Comparison of ENCODE assay signal across 8 mouse cellular contexts in the genomic region with DNA sequence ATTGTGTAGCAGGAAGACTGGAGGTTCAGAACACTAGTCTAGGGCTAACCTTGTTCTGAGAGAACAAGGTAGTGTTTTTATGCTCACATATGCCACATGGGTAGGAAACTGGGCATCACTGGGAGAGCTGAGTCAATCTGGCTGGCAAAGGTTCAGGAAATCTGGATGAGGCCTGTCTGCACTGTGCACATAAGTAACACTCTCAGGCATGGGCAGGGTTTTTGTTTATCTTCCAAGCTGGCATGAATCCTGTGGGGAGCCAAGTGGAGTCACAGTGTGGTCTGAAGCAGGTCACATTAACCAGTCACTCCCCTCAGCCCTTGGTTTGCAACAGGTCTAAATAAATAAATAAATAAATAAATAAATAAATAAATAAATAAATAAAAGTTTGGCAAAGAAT. TPM values are rescaled to one million over a fixed set of nuclear protein-coding genes. Genes with fewer than 3 reads are reported as not detected.
DNase-seq lines count a peak whose midpoint lies in the region; ATAC-seq and TF ChIP-seq lines count a peak whose summit lies in the region.

No protein-coding gene starts in this region.

- DNase-seq in forebrain, embryonic 14.5 days (ENCODE audit: low spot score): peak; percentile 35
- DNase-seq in 416B (ENCODE audit: low read depth): peak; percentile 89
- DNase-seq in fibroblast of lung, adult 2 months (ENCODE audit: low read depth): peak; percentile 95
- DNase-seq in kidney, postnatal 0 days (ENCODE audit: low spot score): no peak
- DNase-seq in retina, embryonic 14.5 days (ENCODE audit: low spot score): no peak
- DNase-seq in right cerebral cortex, adult 2 months (ENCODE audit: low spot score in 2 of 2): no peak

- ATAC-seq in forebrain, embryonic 14.5 days: no peak
- ATAC-seq in forebrain, embryonic 13.5 days: no peak
- ATAC-seq in kidney, postnatal 0 days (replicated peaks; ENCODE audit: low FRiP score, low read depth): peak; percentile 44; the same call in 1 of the 2 replicates
- ATAC-seq in stomach, embryonic 15.5 days (ENCODE audit: insufficient read depth, low FRiP score, low read depth): peak; percentile 71

- no peak overlapping the region for H3K9ac ChIP-seq in forebrain, embryonic 14.5 days (ENCODE audit: low read length)
- no peak overlapping the region for H3K9ac ChIP-seq in forebrain, embryonic 13.5 days
- no peak overlapping the region for H3K9ac ChIP-seq in kidney, postnatal 0 days (ENCODE audit: low read depth, low read length)
- no peak overlapping the region for H3K9ac ChIP-seq in stomach, embryonic 15.5 days

- H3K4me2 ChIP-seq in forebrain, embryonic 14.5 days (ENCODE audit: low read length): no peak overlapping the region
- H3K4me2 ChIP-seq in forebrain, embryonic 13.5 days: no peak overlapping the region
- no peak overlapping the region for H3K4me2 ChIP-seq in kidney, postnatal 0 days (ENCODE audit: low read length)
- H3K4me2 ChIP-seq in stomach, embryonic 15.5 days: no peak overlapping the region

- no peaks in the 10 kb centered on the region for H3K4me1 ChIP-seq in forebrain, embryonic 14.5 days (ENCODE audit: control insufficient read depth, insufficient read depth, low read length)
- no peaks in the 10 kb centered on the region for H3K4me1 ChIP-seq in forebrain, embryonic 13.5 days
- H3K4me1 ChIP-seq in kidney, postnatal 0 days (replicated peaks; ENCODE audit: insufficient read depth, low read length): no peaks in the 10 kb centered on the region
- H3K4me1 ChIP-seq in stomach, embryonic 15.5 days: no peaks in the 10 kb centered on the region

- H3K27ac ChIP-seq in forebrain, embryonic 14.5 days (ENCODE audit: low read depth, low read length): no peak overlapping the region
- no peak overlapping the region for H3K27ac ChIP-seq in forebrain, embryonic 13.5 days
- no peak overlapping the region; the same call in 1 of the 2 replicates for H3K27ac ChIP-seq in kidney, postnatal 0 days
- H3K27ac ChIP-seq in stomach, embryonic 15.5 days: no peak overlapping the region

- no peaks in the 10 kb centered on the region for H3K36me3 ChIP-seq in forebrain, embryonic 14.5 days (ENCODE audit: control insufficient read depth, insufficient read depth, low read length)
- no peaks in the 10 kb centered on the region for H3K36me3 ChIP-seq in forebrain, embryonic 13.5 days (ENCODE audit: poor library complexity, severe bottlenecking)
- no peaks in the 10 kb centered on the region for H3K36me3 ChIP-seq in kidney, postnatal 0 days (ENCODE audit: insufficient read depth, low read length)
- no peaks in the 10 kb centered on the region for H3K36me3 ChIP-seq in stomach, embryonic 15.5 days

- no peak overlapping the region for H3K4me3 ChIP-seq in forebrain, embryonic 14.5 days (ENCODE audit: low read depth, low read length)
- no peak overlapping the region for H3K4me3 ChIP-seq in forebrain, embryonic 13.5 days
- H3K4me3 ChIP-seq in kidney, postnatal 0 days (replicated peaks; ENCODE audit: low read depth, low read length): no peak overlapping the region
- H3K4me3 ChIP-seq in stomach, embryonic 15.5 days (replicated peaks): no peak overlapping the region

- no peaks in the 10 kb centered on the region for H3K27me3 ChIP-seq in forebrain, embryonic 14.5 days (replicated peaks; ENCODE audit: control insufficient read depth, insufficient read depth, low read length)
- H3K27me3 ChIP-seq in forebrain, embryonic 13.5 days: no peaks in the 10 kb centered on the region
- no peaks in the 10 kb centered on the region for H3K27me3 ChIP-seq in kidney, postnatal 0 days (ENCODE audit: insufficient read depth, low read length)
- no peaks in the 10 kb centered on the region for H3K27me3 ChIP-seq in stomach, embryonic 15.5 days (replicated peaks)

- no peak for TF ChIP-seq CTCF in kidney, postnatal 0 days (IDR thresholded peaks at IDR 0.05; ENCODE audit: low read depth)

- no peaks in the 10 kb centered on the region for H3K9me3 ChIP-seq in forebrain, embryonic 14.5 days (replicated peaks; ENCODE audit: control insufficient read depth, low read length)
- H3K9me3 ChIP-seq in forebrain, embryonic 13.5 days (replicated peaks): no peaks in the 10 kb centered on the region
- H3K9me3 ChIP-seq in kidney, postnatal 0 days (replicated peaks; ENCODE audit: low read length): no peaks in the 10 kb centered on the region
- no peaks in the 10 kb centered on the region for H3K9me3 ChIP-seq in stomach, embryonic 15.5 days

RNA-seq across cellular contexts. Expression of gene Nt5e, which starts 53.0 kb away (rescaled TPM):
- polyA plus RNA-seq in forebrain, embryonic 14.5 days (2014; fragmentation: Nextera tagmentation; extraction: Ambion mirVana): 0.48 and 0.94 TPM in 2 replicates
- 0.46 and 0.54 TPM in 2 replicates for polyA plus RNA-seq in forebrain, embryonic 13.5 days (2015; fragmentation: Nextera tagmentation; extraction: Ambion mirVana)
- 4.3 and 4.9 TPM in 2 replicates for polyA plus RNA-seq in kidney, postnatal 0 days (2015; fragmentation: Nextera tagmentation; extraction: Ambion mirVana)
- polyA plus RNA-seq in stomach, embryonic 15.5 days (2015; fragmentation: Nextera tagmentation; extraction: Ambion mirVana): 3.4 and 4.5 TPM in 2 replicates

Comparison
In these comparisons a context has a peak if more than half of its experiments do, and no peak if none do; other contexts are left out.
1. ATAC-seq: peak in kidney, postnatal 0 days (single experiment) and stomach, embryonic 15.5 days (single experiment); none in forebrain, embryonic 14.5 days (single experiment) and forebrain, embryonic 13.5 days (single experiment).
2. DNase-seq: peak in forebrain, embryonic 14.5 days (single experiment), 416B (single experiment) and fibroblast of lung, adult 2 months (single experiment); none in kidney, postnatal 0 days (single experiment), retina, embryonic 14.5 days (single experiment) and right cerebral cortex, adult 2 months (0 of 2).